Mouse (Mus musculus): ENCODE results near the gene Pcolce. TPM values are rescaled to one million over a fixed set of nuclear protein-coding genes. Genes with fewer than 3 reads are reported as not detected.
A peak's percentile ranks its signal among the peaks of the same experiment; 100 is the strongest.

The Pcolce gene
- polyA plus RNA-seq, 1 experiment, result 368 TPM

- Histone ChIP-seq H3ac (ENCODE audit: control insufficient read depth, insufficient read length) (no peak overlapping the region), H3K4me2 (ENCODE audit: low read depth) (no peak overlapping the region), H3K27me3 (ENCODE audit: control insufficient read depth, insufficient read depth, insufficient read length) (no peaks in the 10 kb centered on the region), H3K36me3 (ENCODE audit: control insufficient read depth, insufficient read depth) (peaks cover 9% of the 10 kb centered on the region), H3K4me3 (no peak overlapping the region), H3K79me2 (ENCODE audit: control insufficient read depth, insufficient read depth) (peaks cover 31% of the 10 kb centered on the region)
- TF ChIP-seq POLR2AphosphoS2 (IDR thresholded peaks at IDR 0.05; ENCODE audit: insufficient read length, low read depth), result no peak
- TF ChIP-seq E2F4 (IDR thresholded peaks at IDR 0.05; ENCODE audit: insufficient read depth), result no peak
- no peak for TF ChIP-seq MYOD1 (IDR thresholded peaks at IDR 0.05; ENCODE audit: control insufficient read depth in 1 of 3, insufficient read length in 2 of 3, low read depth in 2 of 3)
- no peak for TF ChIP-seq TCF3 (IDR thresholded peaks at IDR 0.05; ENCODE audit: insufficient read length, low read depth)
- TF ChIP-seq TCF12 (IDR thresholded peaks at IDR 0.05; ENCODE audit: insufficient read depth, poor library complexity, severe bottlenecking), result no peak
- no peak for TF ChIP-seq CEBPB (IDR thresholded peaks at IDR 0.05; ENCODE audit: insufficient read depth, poor library complexity, severe bottlenecking)
- no peak for TF ChIP-seq USF1 (IDR thresholded peaks at IDR 0.05; ENCODE audit: low read depth)
- no peak for TF ChIP-seq REST (IDR thresholded peaks at IDR 0.05; ENCODE audit: insufficient read depth, insufficient read length)
- no peak for TF ChIP-seq MYOG (IDR thresholded peaks at IDR 0.05; ENCODE audit: control insufficient read depth in 1 of 3, insufficient read depth in 1 of 3, insufficient read length in 2 of 3, low read depth in 2 of 3)
Observed at GRCm38 (mm10) chr5:137608654-137609190, 4.9 kb downstream of the Pcolce start.

GRCm38 (mm10) chr5:137607860-137608653 lies 5.5 kb downstream of the Pcolce start:
- H3K4me2 ChIP-seq (ENCODE audit: low read depth), result no peak overlapping the region
- peaks cover 32% of the 10 kb centered on the region for H3K79me2 ChIP-seq (ENCODE audit: control insufficient read depth, insufficient read depth)
- H3K27me3 ChIP-seq (ENCODE audit: control insufficient read depth, insufficient read depth, insufficient read length), result no peaks in the 10 kb centered on the region
- H3K36me3 ChIP-seq (ENCODE audit: control insufficient read depth, insufficient read depth), result peaks cover 9% of the 10 kb centered on the region
- H3ac ChIP-seq (ENCODE audit: control insufficient read depth, insufficient read length), result no peak overlapping the region
- TF ChIP-seq TCF3 (IDR thresholded peaks at IDR 0.05; ENCODE audit: insufficient read length, low read depth), result no peak
- TF ChIP-seq SRF (IDR thresholded peaks at IDR 0.05; ENCODE audit: control insufficient read depth, insufficient read length, low read depth), result no peak
- peak in 2 of 3 experiments; percentile 7 to 34 for TF ChIP-seq MYOD1 (IDR thresholded peaks at IDR 0.05; ENCODE audit: control insufficient read depth in 1 of 3, insufficient read length in 2 of 3, low read depth in 2 of 3)
- no peak for TF ChIP-seq POLR2AphosphoS2 (IDR thresholded peaks at IDR 0.05; ENCODE audit: insufficient read length, low read depth)
- H3K4me3 ChIP-seq, result no peak overlapping the region

- peak overlapping the region; percentile 56 for H3K4me3 ChIP-seq
- H3K79me2 ChIP-seq (ENCODE audit: control insufficient read depth, insufficient read depth), result peaks cover 13% of the 10 kb centered on the region
- H3K36me3 ChIP-seq (ENCODE audit: control insufficient read depth, insufficient read depth), result peaks cover 9% of the 10 kb centered on the region
- no peaks in the 10 kb centered on the region for H3K27me3 ChIP-seq (ENCODE audit: control insufficient read depth, insufficient read depth, insufficient read length)
- peak overlapping the region; percentile 90 for H3K4me2 ChIP-seq (ENCODE audit: low read depth)
- no peak for TF ChIP-seq POLR2A (IDR thresholded peaks at IDR 0.05; ENCODE audit: insufficient read length, low read depth)
- no peak for TF ChIP-seq REST (IDR thresholded peaks at IDR 0.05; ENCODE audit: insufficient read depth, insufficient read length)
- TF ChIP-seq TCF3 (IDR thresholded peaks at IDR 0.05; ENCODE audit: insufficient read length, low read depth), result no peak
- TF ChIP-seq POLR2AphosphoS2 (IDR thresholded peaks at IDR 0.05; ENCODE audit: insufficient read length, low read depth), result no peak
- no peak for TF ChIP-seq USF1 (IDR thresholded peaks at IDR 0.05; ENCODE audit: low read depth)
- TF ChIP-seq MYOD1 (IDR thresholded peaks at IDR 0.05; ENCODE audit: control insufficient read depth in 1 of 3, insufficient read length in 2 of 3, low read depth in 2 of 3), result no peak
- TF ChIP-seq MYOG (IDR thresholded peaks at IDR 0.05; ENCODE audit: control insufficient read depth in 1 of 3, insufficient read depth in 1 of 3, insufficient read length in 2 of 3, low read depth in 2 of 3), result no peak
- no peak for TF ChIP-seq TCF12 (IDR thresholded peaks at IDR 0.05; ENCODE audit: insufficient read depth, poor library complexity, severe bottlenecking)
- TF ChIP-seq E2F4 (IDR thresholded peaks at IDR 0.05; ENCODE audit: insufficient read depth), result no peak
- TF ChIP-seq SRF (IDR thresholded peaks at IDR 0.05; ENCODE audit: control insufficient read depth, insufficient read length, low read depth), result no peak
- no peak for TF ChIP-seq MAX (IDR thresholded peaks at IDR 0.05; ENCODE audit: low read depth)
- no peak for TF ChIP-seq CEBPB (IDR thresholded peaks at IDR 0.05; ENCODE audit: insufficient read depth, poor library complexity, severe bottlenecking)
- peak overlapping the region; percentile 43 for H3ac ChIP-seq (ENCODE audit: control insufficient read depth, insufficient read length)
Observed at GRCm38 (mm10) chr5:137601365-137601729, 12.2 kb downstream of the Pcolce start.

GRCm38 (mm10) chr5:137600619-137601364 lies 12.8 kb downstream of the Pcolce start, which contains the start of gene Mospd3:
Mospd3 (minus strand) TSS chr5:137601058.
- H3K4me2 ChIP-seq (ENCODE audit: low read depth), result peak within 1 kb of the TSS; percentile 96
- H3K79me2 ChIP-seq (ENCODE audit: control insufficient read depth, insufficient read depth), result peaks cover 13% of the 10 kb centered on the region
- peak within 1 kb of the TSS; percentile 56 for H3K4me3 ChIP-seq
- H3ac ChIP-seq (ENCODE audit: control insufficient read depth, insufficient read length), result peak within 1 kb of the TSS; percentile 43
- H3K36me3 ChIP-seq (ENCODE audit: control insufficient read depth, insufficient read depth), result peaks cover 9% of the 10 kb centered on the region
- no peaks in the 10 kb centered on the region for H3K27me3 ChIP-seq (ENCODE audit: control insufficient read depth, insufficient read depth, insufficient read length)
- peak; percentile 93 for TF ChIP-seq SRF (IDR thresholded peaks at IDR 0.05; ENCODE audit: control insufficient read depth, insufficient read length, low read depth)
- TF ChIP-seq MYOG (IDR thresholded peaks at IDR 0.05; ENCODE audit: control insufficient read depth in 1 of 3, insufficient read depth in 1 of 3, insufficient read length in 2 of 3, low read depth in 2 of 3), result peak in 1 of 3 experiments; percentile 29
- no peak for TF ChIP-seq USF1 (IDR thresholded peaks at IDR 0.05; ENCODE audit: low read depth)
- no peak for TF ChIP-seq E2F4 (IDR thresholded peaks at IDR 0.05; ENCODE audit: insufficient read depth)
- TF ChIP-seq TCF3 (IDR thresholded peaks at IDR 0.05; ENCODE audit: insufficient read length, low read depth), result no peak
- no peak for TF ChIP-seq REST (IDR thresholded peaks at IDR 0.05; ENCODE audit: insufficient read depth, insufficient read length)
- peak in 1 of 3 experiments; percentile 0 for TF ChIP-seq MYOD1 (IDR thresholded peaks at IDR 0.05; ENCODE audit: control insufficient read depth in 1 of 3, insufficient read length in 2 of 3, low read depth in 2 of 3)
- TF ChIP-seq CEBPB (IDR thresholded peaks at IDR 0.05; ENCODE audit: insufficient read depth, poor library complexity, severe bottlenecking), result no peak
- TF ChIP-seq POLR2A (IDR thresholded peaks at IDR 0.05; ENCODE audit: insufficient read length, low read depth), result peak; percentile 60
- TF ChIP-seq POLR2AphosphoS2 (IDR thresholded peaks at IDR 0.05; ENCODE audit: insufficient read length, low read depth), result peak; percentile 39

All from myocyte (in vitro differentiated cells).